Mouse (Mus musculus) small intestine, adult 2 months (tissue): Measurements from ENCODE around the gene Megf11.

Experiments used
- CTCF ChIP-seq: fragments of 200-500 bp; IDR thresholded peaks from 2 replicates; pipeline ENCODE4 v1.5.1; 2012; ENCODE audit warnings: low read depth, mild to moderate bottlenecking, control low read depth, inconsistent platforms, low read length, moderate library complexity, mixed read lengths; ENCODE audit not compliant: insufficient replicate concordance, insufficient read length; ENCODE audit errors: extremely low read depth
- POLR2A ChIP-seq: fragments of 200-500 bp; IDR thresholded peaks from 2 replicates; pipeline ENCODE4 v1.6.1; 2012; ENCODE audit warnings: low read depth, mild to moderate bottlenecking, control low read depth, inconsistent platforms, low read length, moderate library complexity

GRCm38 (mm10) chr9:64423912-64424311, 38.5 kb downstream of the Megf11 start:
- no peak for TF ChIP-seq CTCF
- no peak for TF ChIP-seq POLR2A
